Mouse (Mus musculus) lung, postnatal 4 days (tissue): ENCODE results near the gene Stx6.

Source experiments
- DNase-seq, 2 experiments: peaks; one replicate each; pipeline ENCODE4 v3.0.0; 2021

Stx6 gene

GRCm38 (mm10) chr1:155158141-155158969, at the start of gene Stx6:
Gene Stx6 (plus strand): TSS chr1:155158715.
- peak; percentile 99 for DNase-seq

GRCm38 (mm10) chr1:155109387-155110350, 48.8 kb upstream of the Stx6 start:
- peak in 1 of 2 experiments; percentile 42 for DNase-seq

- DNase-seq = no peak
Measured at GRCm38 (mm10) chr1:155111491-155111890, 47.0 kb upstream of the Stx6 start.

GRCm38 (mm10) chr1:155112118-155112517, 46.4 kb upstream of the Stx6 start:
- no peak for DNase-seq

GRCm38 (mm10) chr1:155112875-155113274, 45.6 kb upstream of the Stx6 start:
- no peak for DNase-seq

GRCm38 (mm10) chr1:155113946-155114345, 44.6 kb upstream of the Stx6 start:
- DNase-seq = no peak

GRCm38 (mm10) chr1:155119719-155120118, 38.8 kb upstream of the Stx6 start:
- DNase-seq = no peak

- DNase-seq = peak; percentile 76 to 92
Measured at GRCm38 (mm10) chr1:155121977-155122939, 36.3 kb upstream of the Stx6 start.

GRCm38 (mm10) chr1:155124397-155124796, 34.1 kb upstream of the Stx6 start:
- no peak for DNase-seq

- no peak for DNase-seq
Measured at GRCm38 (mm10) chr1:155126716-155127115, 31.8 kb upstream of the Stx6 start.

- DNase-seq = no peak
Measured at GRCm38 (mm10) chr1:155127429-155127934, 31.0 kb upstream of the Stx6 start.

- no peak for DNase-seq
Measured at GRCm38 (mm10) chr1:155134866-155135265, 23.6 kb upstream of the Stx6 start.

GRCm38 (mm10) chr1:155138795-155139194, 19.7 kb upstream of the Stx6 start:
- peak; percentile 43 to 47 for DNase-seq

- DNase-seq = peak in 1 of 2 experiments; percentile 79
Measured at GRCm38 (mm10) chr1:155140076-155140475, 18.4 kb upstream of the Stx6 start.

- peak; percentile 49 to 59 for DNase-seq
Measured at GRCm38 (mm10) chr1:155145620-155146019, 12.9 kb upstream of the Stx6 start.

- DNase-seq = peak in 1 of 2 experiments; percentile 32
Measured at GRCm38 (mm10) chr1:155146572-155146980, 11.9 kb upstream of the Stx6 start, which contains the start of gene Mr1. Gene Mr1 (minus strand): TSS chr1:155146814.

- no peak for DNase-seq
Measured at GRCm38 (mm10) chr1:155147228-155147627, 11.3 kb upstream of the Stx6 start.

- no peak for DNase-seq
Measured at GRCm38 (mm10) chr1:155149403-155149802, 9.1 kb upstream of the Stx6 start.

GRCm38 (mm10) chr1:155150821-155151220, 7.7 kb upstream of the Stx6 start:
- DNase-seq = no peak

GRCm38 (mm10) chr1:155153906-155154305, 4.6 kb upstream of the Stx6 start:
- DNase-seq = no peak

- DNase-seq = peak; percentile 78 to 81
Measured at GRCm38 (mm10) chr1:155158970-155159484, 512 bp downstream of the Stx6 start.

- DNase-seq = no peak
Measured at GRCm38 (mm10) chr1:155167453-155167852, 8.9 kb downstream of the Stx6 start.
